ENCODE assay signal across 21 mouse cellular contexts in genomic region chr4:101395021-101395533, GRCm38 (mm10). TPM values are rescaled to one million over a fixed set of nuclear protein-coding genes. Genes with fewer than 3 reads are reported as not detected.
DNase-seq lines count a peak whose midpoint lies in the region; ATAC-seq and TF ChIP-seq lines count a peak whose summit lies in the region.
"Had no signal": no experiment of that assay in that cellular context is flagged by ENCODE, and none has a peak within 500 bp of the region (broad histone marks: within the 10 kb centered on the region; RNA-seq: fewer than 3 reads in every experiment).

No protein-coding gene starts in this region.

- no peak for TF ChIP-seq CTCF in lung, embryonic 14.5 days (IDR thresholded peaks at IDR 0.05; ENCODE audit: low read depth)

- H3K27me3 ChIP-seq in lung, embryonic 14.5 days (ENCODE audit: insufficient read depth, low read length) = no peaks in the 10 kb centered on the region
- H3K27me3 ChIP-seq in lung, embryonic 16.5 days (ENCODE audit: control insufficient read depth, insufficient read depth, low read depth, low read length) = no peaks in the 10 kb centered on the region
- H3K27me3 ChIP-seq: embryonic facial prominence, embryonic 13.5 days; embryonic facial prominence, embryonic 15.5 days; forebrain, embryonic 12.5 days had no signal

- no peak overlapping the region for H3K4me2 ChIP-seq in lung, embryonic 14.5 days
- no peak overlapping the region for H3K4me2 ChIP-seq in lung, embryonic 16.5 days (ENCODE audit: low read depth, low read length)
- H3K4me2 ChIP-seq: embryonic facial prominence, embryonic 13.5 days; embryonic facial prominence, embryonic 15.5 days; forebrain, embryonic 12.5 days had no signal

- no peaks in the 10 kb centered on the region for H3K36me3 ChIP-seq in lung, embryonic 14.5 days (ENCODE audit: insufficient read depth)
- H3K36me3 ChIP-seq in lung, embryonic 16.5 days (ENCODE audit: control insufficient read depth, insufficient read depth, low read length) = no peaks in the 10 kb centered on the region
- H3K36me3 ChIP-seq: embryonic facial prominence, embryonic 13.5 days; embryonic facial prominence, embryonic 15.5 days; forebrain, embryonic 10.5 days; forebrain, embryonic 12.5 days had no signal

- H3K4me1 ChIP-seq in lung, embryonic 14.5 days (ENCODE audit: insufficient read depth) = peaks cover 8% of the 10 kb centered on the region
- peaks cover 9% of the 10 kb centered on the region for H3K4me1 ChIP-seq in lung, embryonic 16.5 days (replicated peaks; ENCODE audit: control insufficient read depth, insufficient read depth, low read length)
- H3K4me1 ChIP-seq: embryonic facial prominence, embryonic 15.5 days; forebrain, embryonic 10.5 days; forebrain, embryonic 12.5 days had no signal

- 50% methylated on average over 8 of the region's 8 CpGs for WGBS in lung, embryonic 14.5 days
- WGBS in lung, embryonic 16.5 days = 46% methylated on average over 8 of the region's 8 CpGs

- no peak overlapping the region for H3K9ac ChIP-seq in lung, embryonic 14.5 days
- no peak overlapping the region for H3K9ac ChIP-seq in lung, embryonic 16.5 days (ENCODE audit: low read length)
- H3K9ac ChIP-seq: embryonic facial prominence, embryonic 13.5 days; embryonic facial prominence, embryonic 15.5 days; forebrain, embryonic 12.5 days had no signal

- H3K4me3 ChIP-seq in lung, embryonic 14.5 days (ENCODE audit: low read depth, low read length) = no peak overlapping the region
- no peak overlapping the region for H3K4me3 ChIP-seq in lung, embryonic 16.5 days (ENCODE audit: low read length)
- H3K4me3 ChIP-seq: embryonic facial prominence, embryonic 13.5 days; embryonic facial prominence, embryonic 15.5 days; erythroblast, embryonic 14.5 days; forebrain, embryonic 10.5 days; forebrain, embryonic 12.5 days had no signal

- H3K27ac ChIP-seq in lung, embryonic 14.5 days (ENCODE audit: low read depth) = no peak overlapping the region
- no peak overlapping the region for H3K27ac ChIP-seq in lung, embryonic 16.5 days (ENCODE audit: low read length)
- H3K27ac ChIP-seq: embryonic facial prominence, embryonic 13.5 days; embryonic facial prominence, embryonic 15.5 days; forebrain, embryonic 10.5 days; forebrain, embryonic 12.5 days had no signal

- peak; percentile 55 for ATAC-seq in lung, embryonic 14.5 days (ENCODE audit: insufficient read depth)
- peak; percentile 65 for ATAC-seq in lung, embryonic 16.5 days (ENCODE audit: low read depth)
- ATAC-seq: forebrain, embryonic 14.5 days; forebrain, embryonic 16.5 days had no signal

- no peaks in the 10 kb centered on the region for H3K9me3 ChIP-seq in lung, embryonic 14.5 days (ENCODE audit: low read depth, low read length)
- no peaks in the 10 kb centered on the region for H3K9me3 ChIP-seq in lung, embryonic 16.5 days (ENCODE audit: control insufficient read depth, low read length)
- H3K9me3 ChIP-seq: embryonic facial prominence, embryonic 13.5 days; embryonic facial prominence, embryonic 15.5 days; forebrain, embryonic 10.5 days; forebrain, embryonic 12.5 days had no signal

- peak; percentile 63 for DNase-seq in lung, embryonic 14.5 days
- DNase-seq in lung, postnatal 36 days = no peak
- no peak for DNase-seq in lung, adult 18-20 months
- DNase-seq: adrenal gland, adult 2 months; adrenal gland, postnatal 10 days; adrenal gland, postnatal 25 days; cerebellum, adult 11 months; cerebellum, adult 18-20 months; cerebellum, adult 8-10 months; cerebellum, adult 9-11 months; cerebellum, postnatal 14 days; cerebellum, postnatal 36 days; embryo, embryonic 11 days had no signal

RNA-seq across cellular contexts. Expression of gene Ak4, which starts 24.0 kb away (rescaled TPM):
- 5.2 and 5.9 TPM in 2 replicates for polyA plus RNA-seq in lung, embryonic 14.5 days (2014; fragmentation: Nextera tagmentation; extraction: Ambion mirVana)
- polyA plus RNA-seq in lung, embryonic 16.5 days (2015; fragmentation: Nextera tagmentation; extraction: Ambion mirVana) = 21.1 and 21.3 TPM in 2 replicates
